Mouse (Mus musculus) cortical plate, adult 2 months (tissue): ENCODE results near the gene Nmnat1.

Experiments
- CTCF ChIP-seq: fragments of 200-500 bp; IDR thresholded peaks from 2 replicates; pipeline ENCODE4 v1.5.1; 2011; ENCODE audit warnings: mild to moderate bottlenecking, control low read depth, low read length; ENCODE audit not compliant: insufficient read depth; ENCODE audit errors: extremely low read depth
- POLR2A ChIP-seq: fragments of 200-500 bp; IDR thresholded peaks from 2 replicates; pipeline ENCODE4 v1.6.1; 2011; ENCODE audit warnings: mild to moderate bottlenecking, low read length, control low read depth; ENCODE audit not compliant: insufficient read depth; ENCODE audit errors: extremely low read depth

DNA sequence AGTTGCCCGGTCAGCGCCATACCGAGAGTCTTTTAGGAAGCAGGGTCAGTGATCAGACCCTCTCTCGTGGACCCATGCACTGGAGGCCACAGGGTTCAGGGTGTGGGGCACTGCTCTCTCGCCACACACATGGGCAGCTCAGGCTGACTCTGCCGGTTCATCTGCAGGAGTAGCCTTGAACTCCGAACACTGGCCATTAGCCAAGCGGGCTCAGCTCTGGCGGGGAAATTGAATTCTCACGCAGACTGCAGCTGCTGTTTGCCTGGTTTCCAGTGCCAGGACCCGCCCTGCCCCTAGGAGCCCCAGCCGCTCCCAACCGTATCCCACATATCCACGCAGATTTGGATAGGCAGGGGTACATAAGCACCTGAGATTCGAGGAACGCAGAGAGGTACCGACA, 30.7 kb downstream of the Nmnat1 start:
- TF ChIP-seq POLR2A (no peak), CTCF (no peak)
